Mouse (Mus musculus) layer of hippocampus, adult 8-10 months (tissue): ENCODE results near the gene Zfp710. TPM values are rescaled to one million over a fixed set of nuclear protein-coding genes. Genes with fewer than 3 reads are reported as not detected.
A peak's percentile ranks its signal among the peaks of the same experiment; 100 is the strongest.
"Not testable (repeated sequence)": the region's sequence is repeated elsewhere in the genome, so short reads cannot be mapped to it uniquely, and the experiment has no call there.

ENCODE experiments used
- DNase-seq, 2 experiments: peaks; one replicate each; pipeline ENCODE4 v3.0.0; 2022; ENCODE audit warnings: low spot score in 2 of 2
- total RNA-seq, 4 experiments: library from RNA; stranded (reverse); gene quantifications; 2 replicates each; pipeline ENCODE4 v1.2.4; 2022

Zfp710 gene
- total RNA-seq, 4 experiments from 2014 or later = 24.3 to 30.2 (median 26.0) TPM

DNA sequence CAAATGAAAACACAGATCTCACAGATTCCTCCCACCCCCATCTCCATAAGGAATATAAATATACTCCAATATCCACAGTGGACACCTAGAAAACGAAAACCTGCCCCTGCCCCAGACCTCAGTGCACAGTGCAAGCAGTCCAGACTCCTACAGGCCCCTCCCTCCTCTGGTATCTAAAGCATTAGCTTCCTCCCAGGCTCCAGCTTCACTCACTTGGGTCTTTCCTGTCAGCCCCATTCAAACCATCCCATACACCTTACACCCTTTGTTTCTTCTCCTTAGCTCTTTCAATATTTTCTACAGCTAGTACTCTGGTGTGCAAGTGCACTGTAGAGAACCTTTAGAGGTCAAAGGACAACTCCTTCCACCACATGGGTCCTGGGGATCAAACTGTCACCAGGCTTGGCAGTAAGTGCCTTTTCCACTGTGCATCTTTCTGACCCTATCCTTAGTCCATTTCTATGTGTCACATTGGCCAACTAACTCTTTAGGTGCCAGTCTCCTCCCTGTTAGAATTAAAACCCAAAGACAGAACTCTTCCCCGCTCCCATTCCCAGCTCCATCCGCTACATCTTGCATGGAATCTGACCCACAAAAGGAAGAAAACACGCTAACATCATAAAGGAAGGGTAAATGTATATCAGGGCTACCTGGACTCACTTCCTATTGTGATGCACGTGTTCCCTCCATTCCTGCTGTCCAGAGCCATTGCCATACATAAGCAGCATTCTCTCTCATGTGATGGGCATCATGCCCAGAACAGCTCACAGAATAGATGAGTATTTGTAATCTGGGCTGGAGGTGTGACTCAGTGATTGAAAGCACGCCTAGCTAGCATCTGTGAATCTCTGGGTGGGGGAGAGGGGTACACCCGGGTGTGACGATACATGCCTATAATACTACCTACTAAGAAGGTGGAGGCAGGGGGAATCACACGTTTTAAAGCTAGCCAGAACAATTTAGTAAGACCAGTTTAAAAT is 86.7 kb downstream of the Zfp710 start:
- DNase-seq = peak in 1 of 2 experiments; percentile 43

DNA sequence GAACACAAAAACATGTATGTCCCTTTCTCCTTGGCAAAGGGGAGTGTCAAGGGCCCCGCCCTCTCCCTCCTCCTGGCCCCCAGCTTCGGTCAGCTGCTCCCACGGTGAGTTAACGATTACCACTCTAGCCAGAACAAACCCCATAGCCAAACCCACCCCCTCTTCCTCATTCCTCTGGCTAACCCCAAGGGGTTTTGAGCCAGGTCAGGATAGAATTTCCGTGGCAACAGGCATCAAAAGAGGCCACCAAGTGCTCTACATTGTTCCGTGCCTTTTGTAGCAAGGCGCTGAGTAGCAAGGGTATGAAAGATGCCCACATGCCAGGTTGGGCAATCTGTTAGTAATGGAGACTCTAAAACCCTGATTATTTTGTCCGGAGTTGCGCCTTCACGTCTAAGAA is 89.4 kb downstream of the Zfp710 start:
- DNase-seq = peak in 1 of 2 experiments; percentile 56

DNA sequence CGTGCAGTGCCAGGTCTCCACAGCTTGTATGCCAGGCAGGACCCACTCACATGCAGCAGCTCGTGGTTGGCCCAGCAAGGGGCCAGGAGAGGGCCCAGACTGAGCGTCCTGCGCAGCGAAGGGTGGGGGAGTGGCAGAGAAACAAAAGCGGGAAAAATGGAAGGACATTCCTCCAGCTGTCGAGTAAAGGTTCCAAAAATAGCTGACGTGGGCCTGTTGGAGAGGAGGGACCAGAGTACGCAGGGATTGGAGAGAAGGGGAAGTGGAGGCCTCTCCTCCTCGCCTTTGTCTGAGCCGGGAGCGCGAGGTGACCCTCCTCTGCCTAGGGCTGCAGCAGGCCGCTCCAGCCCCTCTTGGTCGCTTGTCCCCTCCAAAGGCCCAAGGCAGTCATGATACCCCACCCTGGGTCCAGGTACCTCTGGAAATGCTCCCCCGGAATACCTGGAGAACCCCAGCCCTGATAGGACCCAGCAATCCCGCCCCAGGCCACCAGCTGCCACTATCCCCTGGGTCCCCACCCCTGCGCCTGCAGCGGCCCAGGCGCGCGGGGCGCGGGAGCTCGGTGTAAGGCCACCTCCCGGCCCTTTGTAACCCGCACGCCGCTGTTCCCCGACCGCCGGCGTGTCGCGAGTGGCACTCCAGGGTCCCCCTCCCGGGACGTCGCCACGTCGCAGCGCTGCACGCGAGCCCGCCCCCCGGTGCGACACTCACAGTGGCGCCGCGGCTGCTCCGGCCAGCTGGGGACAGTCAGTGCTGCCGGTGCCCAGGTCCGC is 90.0 kb downstream of the Zfp710 start:
- peak; percentile 48 to 55 for DNase-seq

DNA sequence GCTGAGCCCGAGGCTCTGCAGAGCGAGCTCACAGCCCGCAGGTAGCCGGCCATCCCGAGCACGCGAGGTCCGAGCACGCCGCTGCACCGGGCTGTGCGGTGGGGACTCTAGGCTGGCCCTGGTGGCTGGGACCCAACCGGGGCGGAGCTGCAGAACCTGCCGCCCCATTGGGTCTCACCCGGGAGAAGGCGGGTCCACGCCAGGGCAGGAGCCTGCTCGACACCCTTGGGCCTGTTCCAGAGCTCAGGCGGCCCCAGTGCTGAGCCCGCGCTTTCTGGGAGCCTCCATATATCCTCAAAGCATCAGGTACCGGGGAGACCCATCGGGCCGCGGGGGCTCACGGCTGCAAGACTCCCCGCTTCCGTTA is 90.6 kb downstream of the Zfp710 start, which contains the start of gene Idh2:
Gene Idh2 (minus strand): TSS at position 169 of the 367 bp plus-strand sequence.
- peak; percentile 86 for DNase-seq

DNA sequence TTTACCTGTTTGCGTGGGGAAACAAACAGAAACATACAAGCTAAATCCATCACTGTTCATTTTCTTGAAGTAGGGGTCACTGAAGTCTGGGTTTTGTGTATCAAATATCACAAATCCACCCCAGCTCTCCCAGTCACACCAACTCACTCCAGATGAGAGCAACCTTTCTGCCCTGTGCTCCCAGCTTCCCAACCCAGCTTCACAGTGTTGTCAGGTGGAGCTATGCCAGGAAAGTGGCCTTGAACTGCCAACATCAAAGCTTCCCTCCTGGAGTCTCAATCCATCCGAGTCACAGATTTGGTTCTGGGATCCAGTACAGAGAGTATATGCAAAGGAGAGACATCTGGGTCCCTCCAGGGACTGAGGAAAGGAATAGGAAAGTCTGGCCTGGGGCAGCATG is 91.5 kb downstream of the Zfp710 start:
- no peak for DNase-seq

DNA sequence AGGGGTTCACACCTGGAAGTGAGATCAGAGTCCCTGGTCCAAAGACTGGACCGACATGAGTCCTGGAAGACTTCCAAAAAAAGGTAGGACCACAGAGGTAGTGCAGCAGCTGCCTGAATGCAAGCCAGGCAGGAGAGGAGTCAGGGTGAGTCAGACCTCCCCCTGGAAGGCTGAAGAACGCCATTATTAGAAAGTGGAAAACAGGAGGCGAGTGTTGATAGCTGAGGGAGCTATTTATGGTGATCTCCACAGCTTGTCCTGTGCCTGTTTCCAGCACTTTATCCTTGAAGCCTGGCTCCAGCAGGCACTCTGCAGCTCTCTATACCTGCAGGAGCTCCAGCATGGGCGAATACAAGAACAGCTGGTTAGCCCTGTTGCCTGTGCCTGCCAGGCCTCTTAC is 94.6 kb downstream of the Zfp710 start:
- DNase-seq = no peak

DNA sequence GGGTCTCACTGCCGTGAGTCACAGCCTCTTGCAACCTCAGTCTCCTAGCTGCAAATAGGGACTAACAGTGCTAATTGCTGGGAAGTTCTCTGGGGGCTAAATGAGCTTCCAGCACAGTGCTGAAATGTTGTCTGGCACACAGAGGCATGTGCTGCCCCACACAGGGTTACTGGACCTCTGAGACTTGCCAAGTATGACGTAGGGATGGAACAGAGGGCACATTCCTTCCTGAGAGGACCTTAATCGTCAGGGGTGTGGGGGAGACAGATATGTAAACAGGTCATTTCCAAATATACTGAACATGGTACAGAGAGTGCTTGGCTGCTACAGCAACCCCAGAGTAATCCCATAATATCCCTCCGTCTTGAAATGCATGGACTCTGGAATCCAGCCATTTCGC is 96.5 kb downstream of the Zfp710 start:
- no peak for DNase-seq

DNA sequence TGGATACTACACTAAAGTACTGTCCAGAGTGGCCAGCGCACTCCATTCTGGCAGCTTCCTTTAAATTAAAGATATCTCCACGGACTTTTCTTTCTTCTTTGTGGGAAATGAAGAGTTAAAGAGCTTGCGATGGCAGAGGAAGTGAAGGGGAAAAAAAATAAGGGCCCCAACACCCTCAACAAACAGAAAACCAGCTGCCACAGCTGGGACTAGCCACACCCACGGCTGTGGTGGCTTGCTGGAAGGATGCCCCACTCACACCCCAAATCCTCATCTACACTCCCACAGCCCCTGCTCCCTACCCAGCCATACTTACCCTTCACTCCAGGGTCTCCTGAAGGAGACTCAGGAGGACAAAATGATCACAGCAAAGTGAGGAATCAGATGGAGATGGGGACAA is 98.5 kb downstream of the Zfp710 start:
- DNase-seq = no peak

DNA sequence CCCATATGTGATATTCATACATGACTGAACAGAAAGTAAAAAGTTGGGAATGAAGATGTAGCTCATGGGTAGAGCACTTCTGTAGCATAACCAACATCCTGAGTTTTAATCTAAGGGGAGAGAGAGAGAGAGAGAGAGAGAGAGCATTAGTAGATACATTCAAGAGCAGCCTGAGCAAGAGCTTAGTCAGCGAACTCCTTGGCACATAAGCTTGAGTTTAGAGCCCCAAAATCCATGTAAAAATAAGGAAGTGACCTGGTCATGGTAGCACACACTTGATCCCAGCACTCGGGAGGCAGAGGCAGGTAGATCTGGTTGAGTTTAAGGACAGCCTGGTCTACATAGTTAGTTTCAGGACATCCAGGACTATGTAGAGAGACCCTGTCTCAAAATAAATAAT is 99.1 kb downstream of the Zfp710 start:
- DNase-seq = no peak

DNA sequence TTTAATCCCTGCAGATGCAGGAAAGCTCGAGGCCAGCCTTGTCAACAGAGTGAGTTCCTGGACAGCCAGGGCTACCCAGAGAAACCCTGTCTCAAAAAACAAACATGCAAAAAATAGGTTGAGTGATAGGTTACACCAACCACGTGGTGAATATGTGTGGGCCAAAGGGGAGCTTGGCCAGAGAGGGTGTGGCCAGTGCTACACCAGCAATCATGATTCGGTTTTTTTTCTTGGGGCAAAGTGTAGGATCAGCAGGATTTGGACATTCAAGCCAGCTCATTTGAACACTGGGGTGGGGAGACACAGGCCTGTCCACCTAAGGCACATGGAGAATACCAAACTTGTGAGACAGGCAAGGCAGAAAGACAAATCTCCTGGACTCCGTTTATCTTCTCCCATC is 104.7 kb downstream of the Zfp710 start:
- no peak for DNase-seq

DNA sequence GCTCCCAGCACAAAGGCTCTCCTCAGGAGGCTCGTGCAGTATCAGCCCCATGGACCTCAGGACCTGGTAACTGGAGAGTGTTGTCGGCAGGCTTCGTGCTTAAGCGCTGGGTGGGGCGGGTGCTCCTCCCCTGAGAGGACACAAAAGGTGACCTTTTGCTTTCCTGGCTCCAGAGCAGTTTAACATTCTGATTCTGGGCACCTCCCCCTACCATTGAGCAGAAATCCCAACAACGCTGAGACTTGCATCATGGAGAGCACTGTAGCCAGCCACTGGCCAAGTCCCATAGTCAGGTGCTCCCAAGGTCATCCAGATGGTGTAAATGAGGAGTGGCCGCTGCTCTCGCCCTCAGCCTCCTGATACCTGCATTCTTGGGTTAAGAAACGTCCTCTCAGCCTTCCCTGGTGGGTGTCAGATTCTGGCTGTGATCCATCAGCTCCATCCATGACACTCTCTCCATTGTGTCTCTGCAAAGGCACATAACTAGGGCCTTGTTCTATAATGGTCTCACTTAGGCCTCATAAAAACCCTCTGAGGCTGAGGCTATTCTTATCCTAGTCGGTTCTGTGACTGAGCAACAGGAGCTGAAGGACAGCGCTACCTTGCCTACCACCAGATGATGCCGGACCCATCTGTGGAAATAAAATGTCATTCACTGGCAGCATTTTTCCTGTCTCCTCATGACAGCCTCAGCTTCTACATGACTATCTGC is 105.9 kb downstream of the Zfp710 start:
- no peak for DNase-seq

DNA sequence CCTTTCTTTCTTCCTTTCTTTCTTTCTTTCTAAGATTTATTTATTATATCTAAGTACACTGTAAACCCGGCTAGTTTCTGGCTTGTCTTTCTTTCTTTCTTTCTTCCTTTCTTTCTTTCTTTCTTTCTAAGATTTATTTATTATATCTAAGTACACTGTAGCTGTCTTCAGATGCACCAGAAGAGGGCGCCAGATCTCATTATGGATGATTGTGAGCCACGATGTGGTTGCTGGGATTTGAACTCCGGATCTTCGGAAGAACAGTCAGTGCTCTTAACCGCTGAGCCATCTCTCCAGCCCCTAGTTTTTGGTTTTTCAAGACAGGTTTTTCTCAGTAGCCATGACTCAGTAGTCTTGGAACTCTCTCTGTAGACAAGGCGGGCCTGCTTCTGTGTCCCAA is 106.7 kb downstream of the Zfp710 start:
- DNase-seq = not testable (repeated sequence)

DNA sequence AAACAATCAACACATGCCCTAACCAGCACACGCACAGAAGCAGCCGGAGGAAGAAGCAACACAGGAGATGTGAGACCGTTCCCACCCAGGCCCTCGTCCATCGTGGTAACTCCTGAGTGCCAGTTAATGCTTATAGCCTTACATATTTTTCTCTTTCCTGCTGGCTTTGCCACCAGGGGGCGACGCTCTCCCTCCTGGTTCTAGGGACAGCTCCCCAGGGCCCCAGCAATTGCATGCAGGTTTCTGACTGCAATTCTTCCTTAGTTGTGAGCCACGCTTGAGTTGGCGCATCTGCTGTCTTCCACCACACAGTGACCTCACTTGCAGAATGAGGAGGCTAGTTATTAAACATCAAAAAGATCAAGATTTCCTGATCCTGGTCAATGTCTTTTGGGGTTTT is 107.9 kb downstream of the Zfp710 start:
- peak in 1 of 2 experiments; percentile 30 for DNase-seq

DNA sequence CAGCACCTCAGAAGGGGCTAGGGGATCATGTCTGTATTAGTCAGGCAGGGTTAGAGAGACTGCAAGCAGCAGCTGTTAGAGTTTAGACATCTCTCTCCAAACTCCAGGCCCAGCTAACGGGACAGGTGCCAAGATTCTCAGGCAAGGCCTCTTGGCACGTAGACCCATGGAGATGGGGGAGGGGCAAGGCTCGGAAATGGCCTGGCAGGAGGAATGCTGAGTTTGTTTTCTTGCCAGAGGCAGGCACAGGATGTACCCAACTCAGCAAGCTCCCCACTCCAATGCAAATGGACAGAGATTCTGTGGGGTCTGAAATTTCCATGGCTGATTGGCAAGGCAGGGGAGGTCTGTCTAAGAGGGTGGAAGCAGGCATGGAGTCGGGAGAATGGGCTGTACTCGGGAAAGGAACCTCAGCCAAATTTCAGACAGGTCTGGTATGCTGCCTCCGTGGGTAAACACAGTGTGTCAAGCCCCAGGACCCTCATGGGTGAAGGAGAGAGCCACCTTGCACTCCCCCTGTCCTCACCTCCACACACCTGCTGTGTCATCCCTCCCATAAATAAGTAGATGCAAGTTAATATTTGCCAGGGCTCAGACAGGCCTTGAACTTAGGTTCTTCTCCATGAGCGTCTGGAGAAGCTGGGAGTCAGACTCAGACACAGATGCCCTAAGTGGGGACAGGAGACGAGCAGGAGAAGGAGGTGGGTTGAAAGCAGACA is 110.0 kb downstream of the Zfp710 start:
- peak; percentile 70 to 79 for DNase-seq

DNA sequence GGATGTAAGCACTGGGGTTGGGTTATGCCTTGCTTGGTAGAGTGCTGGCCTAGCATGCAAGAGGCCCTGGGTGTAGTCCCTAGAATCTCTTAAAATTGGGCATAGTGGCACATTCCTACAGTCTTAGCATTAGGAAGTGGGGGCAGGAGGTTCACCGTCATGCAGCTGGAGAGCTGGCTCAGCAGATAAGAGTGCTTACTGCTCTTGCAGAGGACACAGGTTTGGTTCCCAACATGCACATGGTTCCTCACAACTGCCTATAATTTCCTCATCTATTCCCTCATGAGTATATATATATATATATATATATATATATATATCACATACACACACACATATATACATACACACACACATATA is 110.5 kb downstream of the Zfp710 start:
- no peak for DNase-seq

DNA sequence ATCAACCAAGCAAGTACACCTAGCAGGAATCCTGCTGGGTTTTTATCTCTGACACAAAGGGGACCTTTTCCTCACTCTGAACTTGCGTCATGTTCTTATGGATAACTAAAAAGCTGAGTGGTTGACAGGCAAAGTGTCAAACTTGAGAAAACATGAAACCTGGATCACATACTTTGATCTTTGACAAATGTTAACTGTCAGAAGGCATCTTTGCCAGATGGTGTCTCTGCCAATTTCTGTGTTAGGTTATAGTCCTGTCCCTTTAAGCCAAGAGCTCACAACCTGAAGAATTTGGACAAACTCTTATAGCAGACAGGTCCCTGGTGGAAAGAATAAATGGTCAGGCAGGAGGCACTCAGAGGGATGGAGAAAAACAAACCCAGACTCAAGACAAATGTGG is 113.8 kb downstream of the Zfp710 start:
- DNase-seq = no peak

DNA sequence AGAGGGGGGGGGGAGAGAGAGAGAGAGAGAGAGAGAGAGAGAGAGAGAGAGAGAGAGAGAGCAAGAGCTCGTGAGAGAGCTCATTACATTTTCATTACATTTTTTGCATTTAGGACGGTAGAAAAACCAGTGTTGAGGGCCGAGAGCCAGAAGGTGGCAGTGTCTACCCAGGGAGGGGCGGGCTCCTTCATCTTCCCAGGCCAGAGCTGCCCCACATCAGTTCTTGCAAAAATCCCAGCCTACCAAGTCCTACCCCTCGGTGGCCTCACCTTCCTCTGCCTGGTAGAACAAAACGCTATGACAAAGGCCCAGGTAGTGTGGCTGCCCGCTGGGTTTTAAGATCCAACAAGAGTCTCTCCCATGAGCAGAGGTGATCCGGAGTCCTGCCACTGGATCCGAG is 116.2 kb downstream of the Zfp710 start:
- DNase-seq = peak; percentile 32 to 74
